8 mouse cellular contexts compared by ENCODE assay signal in the genomic region with DNA sequence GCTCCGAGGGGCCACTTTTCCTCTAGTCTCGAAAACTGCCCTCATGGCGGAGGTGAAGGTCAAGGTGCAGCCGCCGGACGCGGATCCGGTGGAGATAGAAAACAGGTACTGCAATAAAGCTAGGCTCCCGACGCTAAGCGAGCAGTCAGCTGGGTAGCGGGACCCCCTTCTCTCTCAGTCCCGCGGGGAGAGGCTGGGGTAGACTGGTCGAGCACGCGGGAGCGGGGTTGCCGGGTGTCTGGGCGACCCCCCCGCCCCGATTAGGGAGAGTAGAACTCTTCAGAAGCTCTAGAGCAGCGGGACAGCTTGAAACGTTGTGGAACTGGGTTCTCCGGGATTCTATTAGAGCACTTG. TPM values are rescaled to one million over a fixed set of nuclear protein-coding genes. Genes with fewer than 3 reads are reported as not detected.
DNase-seq lines count a peak whose midpoint lies in the region; ATAC-seq and TF ChIP-seq lines count a peak whose summit lies in the region.

No protein-coding gene starts in this region.

- peak overlapping the region; percentile 87 for H3K27ac ChIP-seq in heart, embryonic 13.5 days (replicated peaks)
- H3K27ac ChIP-seq in hindbrain, embryonic 10.5 days, result peak overlapping the region; percentile 96

- peak overlapping the region; percentile 92 for H3K4me3 ChIP-seq in heart, embryonic 13.5 days
- H3K4me3 ChIP-seq in G1E (ENCODE audit: low read depth, low read length), result peak overlapping the region; percentile 93
- peak overlapping the region; percentile 92 for H3K4me3 ChIP-seq in hindbrain, embryonic 10.5 days

- TF ChIP-seq CTCF in G1E (IDR thresholded peaks at IDR 0.05; ENCODE audit: low read depth, low read length), result no peak

- H3K36me3 ChIP-seq in heart, embryonic 13.5 days, result peaks cover 25% of the 10 kb centered on the region
- peaks cover 32% of the 10 kb centered on the region for H3K36me3 ChIP-seq in G1E (replicated peaks)
- H3K36me3 ChIP-seq in hindbrain, embryonic 10.5 days, result peaks cover 27% of the 10 kb centered on the region

- ATAC-seq in heart, embryonic 13.5 days (ENCODE audit: extremely low read depth, insufficient number of reproducible peaks, low FRiP score, low TSS enrichment), result peak; percentile 35; the same call in 1 of the 2 replicates
- no peak for ATAC-seq in G1E (ENCODE audit: extremely low read depth, insufficient number of reproducible peaks, low FRiP score, poor library complexity, severe bottlenecking)
- ATAC-seq in megakaryocyte progenitor cell, adult 5-6 weeks (replicated peaks; ENCODE audit: poor library complexity), result peak; percentile 30

- H3K27me3 ChIP-seq in heart, embryonic 13.5 days (replicated peaks), result peaks cover 20% of the 10 kb centered on the region
- H3K27me3 ChIP-seq in G1E (ENCODE audit: insufficient read depth, low read length), result peaks cover 11% of the 10 kb centered on the region
- peaks cover 12% of the 10 kb centered on the region for H3K27me3 ChIP-seq in hindbrain, embryonic 10.5 days (ENCODE audit: insufficient read depth, poor library complexity, severe bottlenecking)

- H3K4me1 ChIP-seq in heart, embryonic 13.5 days, result peaks cover 15% of the 10 kb centered on the region
- H3K4me1 ChIP-seq in G1E (ENCODE audit: insufficient read depth, low read depth, low read length), result peaks cover 29% of the 10 kb centered on the region
- H3K4me1 ChIP-seq in hindbrain, embryonic 10.5 days (replicated peaks), result peaks cover 17% of the 10 kb centered on the region

- DNase-seq in heart, postnatal 4 days, result no peak
- no peak for DNase-seq in G1E (ENCODE audit: low spot score)
- no peak for DNase-seq in hindbrain, embryonic 10.5 days (ENCODE audit: low spot score)
- no peak for DNase-seq in right cerebral cortex, postnatal 4 days
- no peak for DNase-seq in layer of hippocampus, adult 9-11 months
- no peak for DNase-seq in adrenal gland, adult 8-10 months

- H3K4me2 ChIP-seq in heart, embryonic 13.5 days, result peak overlapping the region; percentile 95

- peak overlapping the region; percentile 97 for H3K9ac ChIP-seq in heart, embryonic 13.5 days

- WGBS in heart, embryonic 13.5 days, result under 1% methylated on average over 25 of the region's 25 CpGs
- under 1% methylated on average over 25 of the region's 25 CpGs for WGBS in hindbrain, embryonic 10.5 days

- H3K9me3 ChIP-seq in heart, embryonic 13.5 days, result no peaks in the 10 kb centered on the region
- no peaks in the 10 kb centered on the region for H3K9me3 ChIP-seq in G1E (replicated peaks)
- no peaks in the 10 kb centered on the region for H3K9me3 ChIP-seq in hindbrain, embryonic 10.5 days

RNA-seq across cellular contexts. Expression of a gene that starts 0.3 kb away (rescaled TPM):
- 16.9 and 17.7 TPM in 2 replicates for polyA plus RNA-seq in heart, embryonic 13.5 days (2015; fragmentation: Nextera tagmentation; extraction: Ambion mirVana)
- total RNA-seq in heart, postnatal 4 days (2021), result 10 to 100 TPM; 18.5 to 19.5 TPM
- total RNA-seq in G1E (2014; fragmentation: Nextera tagmentation) (23.7 and 32.4 TPM in 2 replicates), G1E (2017) (37.8 and 40.9 TPM in 2 replicates)
- polyA plus RNA-seq in G1E (2012), result 19.6 and 32.5 TPM in 2 replicates
- polyA plus RNA-seq in hindbrain, embryonic 10.5 days (2016; fragmentation: Nextera tagmentation; extraction: Ambion mirVana), result 27.0 and 33.0 TPM in 2 replicates
- total RNA-seq in megakaryocyte progenitor cell, adult 5-6 weeks (2015), result 17.9 and 18.9 TPM in 2 replicates
- 19.9 and 29.1 TPM in 2 replicates for total RNA-seq in megakaryocyte progenitor cell, adult 5-6 weeks (2017)
- total RNA-seq in adrenal gland, adult 8-10 months (2022), result 10 to 100 TPM; 18.7 to 29.2 (median 24.9) TPM

RNA-seq across cellular contexts. Expression of a gene that starts 0.6 kb away (rescaled TPM):
- polyA plus RNA-seq in heart, embryonic 13.5 days (2015; fragmentation: Nextera tagmentation; extraction: Ambion mirVana), result 0.57 and 0.79 TPM in 2 replicates
- total RNA-seq in heart, postnatal 4 days (2021), result 1 to 10 TPM; 1.5 to 2.6 TPM
- total RNA-seq in G1E (2014; fragmentation: Nextera tagmentation), result 0.53 TPM in 1 of 2 replicates, not detected in the other
- 0.22 and 0.23 TPM in 2 replicates for total RNA-seq in G1E (2017)
- polyA plus RNA-seq in G1E (2012), result 0.01 and 0.02 TPM in 2 replicates
- polyA plus RNA-seq in hindbrain, embryonic 10.5 days (2016; fragmentation: Nextera tagmentation; extraction: Ambion mirVana), result 1.9 and 3.4 TPM in 2 replicates
- not detected in 2 replicates for total RNA-seq in megakaryocyte progenitor cell, adult 5-6 weeks (2015)
- total RNA-seq in megakaryocyte progenitor cell, adult 5-6 weeks (2017), result 0.03 TPM in 1 of 2 replicates, not detected in the other
- 10 to 100 TPM in 1 of 4 experiments, 1 to 10 TPM in 3; 3.6 to 18.8 (median 6.8) TPM for total RNA-seq in adrenal gland, adult 8-10 months (2022)

RNA-seq across cellular contexts. Expression of a gene that starts 22.9 kb away (rescaled TPM):
- 34.2 and 37.0 TPM in 2 replicates for polyA plus RNA-seq in heart, embryonic 13.5 days (2015; fragmentation: Nextera tagmentation; extraction: Ambion mirVana)
- 10 to 100 TPM; 11.2 to 11.8 TPM for total RNA-seq in heart, postnatal 4 days (2021)
- total RNA-seq in G1E (2014; fragmentation: Nextera tagmentation) (16.2 and 16.3 TPM in 2 replicates), G1E (2017) (5.1 and 6.7 TPM in 2 replicates)
- 1.6 TPM in 2 replicates for polyA plus RNA-seq in G1E (2012)
- polyA plus RNA-seq in hindbrain, embryonic 10.5 days (2016; fragmentation: Nextera tagmentation; extraction: Ambion mirVana), result 56.7 and 57.1 TPM in 2 replicates
- 12.9 and 17.9 TPM in 2 replicates for total RNA-seq in megakaryocyte progenitor cell, adult 5-6 weeks (2015)
- total RNA-seq in megakaryocyte progenitor cell, adult 5-6 weeks (2017), result 8.7 and 13.1 TPM in 2 replicates
- 10 to 100 TPM; 27.7 to 40.8 (median 33.8) TPM for total RNA-seq in adrenal gland, adult 8-10 months (2022)

RNA-seq across cellular contexts. Expression of a gene that starts 28.2 kb away (rescaled TPM):
- polyA plus RNA-seq in heart, embryonic 13.5 days (2015; fragmentation: Nextera tagmentation; extraction: Ambion mirVana), result 41.7 and 42.8 TPM in 2 replicates
- total RNA-seq in heart, postnatal 4 days (2021), result 10 to 100 TPM; 37.6 to 37.7 TPM
- total RNA-seq in G1E (2014; fragmentation: Nextera tagmentation), result 64.5 and 81.7 TPM in 2 replicates
- total RNA-seq in G1E (2017), result 90.7 and 99.8 TPM in 2 replicates
- polyA plus RNA-seq in G1E (2012), result 6.7 and 9.1 TPM in 2 replicates
- polyA plus RNA-seq in hindbrain, embryonic 10.5 days (2016; fragmentation: Nextera tagmentation; extraction: Ambion mirVana), result 120 and 127 TPM in 2 replicates
- 53.3 and 66.8 TPM in 2 replicates for total RNA-seq in megakaryocyte progenitor cell, adult 5-6 weeks (2015)
- 118 and 125 TPM in 2 replicates for total RNA-seq in megakaryocyte progenitor cell, adult 5-6 weeks (2017)
- total RNA-seq in adrenal gland, adult 8-10 months (2022), result 100 to 1,000 TPM in 3 of 4 experiments, 10 to 100 TPM in 1; 95.4 to 103 (median 102) TPM
